Mouse (Mus musculus) C2C12 (cell line): ENCODE results near the gene Cldn4.

ENCODE experiments used
- CTCF ChIP-seq: IDR thresholded peaks from one replicate; pipeline ENCODE4 v1.5.1; 2011; ENCODE audit not compliant: control insufficient read depth, insufficient read depth, insufficient read length
- FOSL1 ChIP-seq: IDR thresholded peaks from one replicate; pipeline ENCODE4 v1.8.0; 2011; ENCODE audit warnings: mild to moderate bottlenecking, low read length; ENCODE audit not compliant: poor library complexity, insufficient read depth, severe bottlenecking
- MAX ChIP-seq: IDR thresholded peaks from one replicate; pipeline ENCODE4 v1.6.1; 2011; ENCODE audit warnings: mild to moderate bottlenecking, control low read depth
- MYOD1 ChIP-seq: IDR thresholded peaks from one replicate; pipeline ENCODE4 v1.6.1; 2011; ENCODE audit warnings: low read depth; ENCODE audit not compliant: control insufficient read depth, insufficient read length
- MYOG ChIP-seq: IDR thresholded peaks from one replicate; pipeline ENCODE4 v1.6.1; 2011; ENCODE audit not compliant: control insufficient read depth, insufficient read length; ENCODE audit errors: extremely low read depth
- USF1 ChIP-seq: IDR thresholded peaks from one replicate; pipeline ENCODE4 v1.6.1; 2011; ENCODE audit warnings: low read depth, mild to moderate bottlenecking, control low read depth, moderate library complexity

DNA sequence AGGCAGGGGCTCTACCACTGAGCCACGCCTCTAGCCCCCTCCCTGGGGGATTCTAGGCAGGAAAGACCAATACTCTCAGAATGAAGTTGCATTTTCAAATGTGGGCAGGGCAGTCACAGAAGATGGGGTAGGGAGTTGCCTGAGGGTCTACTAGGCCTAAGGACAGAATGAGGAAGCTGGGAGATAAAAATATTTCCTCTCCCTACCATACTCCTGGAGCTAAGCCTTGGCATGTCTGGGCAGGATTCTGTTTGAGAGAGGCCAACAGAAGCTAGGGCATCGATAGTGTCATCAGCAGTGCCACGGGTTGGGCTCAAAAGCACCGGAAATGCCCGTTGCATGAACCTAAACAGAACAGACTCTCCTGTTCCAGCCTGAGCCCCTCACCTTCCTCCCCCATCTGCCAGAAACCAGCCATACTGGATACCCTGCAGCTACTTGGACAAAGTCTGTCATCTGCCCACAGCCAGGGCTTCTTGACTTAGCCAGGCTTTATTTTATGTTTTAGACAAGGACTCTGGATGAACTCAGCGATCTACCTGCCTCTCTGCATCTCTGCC lies 10.0 kb downstream of the Cldn4 start:
- TF ChIP-seq USF1 = no peak
- TF ChIP-seq CTCF = no peak
- no peak for TF ChIP-seq MYOD1
- no peak for TF ChIP-seq FOSL1
- TF ChIP-seq MAX = no peak
- no peak for TF ChIP-seq MYOG
